Mouse (Mus musculus): ENCODE measurements around the gene Capn15.

The Capn15 gene

GRCm38 (mm10) chr17:25992274-25992673, 6.7 kb upstream of the Capn15 start:
- no peak for DNase-seq

GRCm38 (mm10) chr17:25990331-25990730, 4.7 kb upstream of the Capn15 start:
- no peak for DNase-seq

GRCm38 (mm10) chr17:25984556-25985305, 865 bp downstream of the Capn15 start:
- DNase-seq: no peak

- no peak for DNase-seq
These were observed 1.5 kb downstream of the Capn15 start for GRCm38 (mm10) chr17:25984066-25984465.

- DNase-seq: no peak
These were observed 2.7 kb downstream of the Capn15 start for GRCm38 (mm10) chr17:25982913-25983312.

- DNase-seq: peak; percentile 51
These were observed 4.7 kb downstream of the Capn15 start for GRCm38 (mm10) chr17:25980854-25981253.

GRCm38 (mm10) chr17:25979829-25980738, 5.5 kb downstream of the Capn15 start:
- no peak for DNase-seq

GRCm38 (mm10) chr17:25970954-25971707, 14.5 kb downstream of the Capn15 start:
- DNase-seq: no peak

- no peak for DNase-seq
These were observed 15.1 kb downstream of the Capn15 start for GRCm38 (mm10) chr17:25970448-25970847.

- no peak for DNase-seq
These were observed 17.4 kb downstream of the Capn15 start for GRCm38 (mm10) chr17:25968176-25968575.

GRCm38 (mm10) chr17:25967652-25968051, 17.9 kb downstream of the Capn15 start:
- no peak for DNase-seq

GRCm38 (mm10) chr17:25964271-25964670, 21.3 kb downstream of the Capn15 start:
- DNase-seq: no peak

GRCm38 (mm10) chr17:25962413-25962905, 23.1 kb downstream of the Capn15 start:
- no peak for DNase-seq

GRCm38 (mm10) chr17:25961566-25961965, 24.0 kb downstream of the Capn15 start:
- no peak for DNase-seq

- DNase-seq: no peak
These were observed 25.7 kb downstream of the Capn15 start for GRCm38 (mm10) chr17:25959630-25960467.

- DNase-seq: no peak
These were observed 26.7 kb downstream of the Capn15 start for GRCm38 (mm10) chr17:25958771-25959494.

GRCm38 (mm10) chr17:25957586-25958051, 28.0 kb downstream of the Capn15 start:
- no peak for DNase-seq

GRCm38 (mm10) chr17:25956631-25957030, 29.0 kb downstream of the Capn15 start:
- DNase-seq: no peak

- no peak for DNase-seq
These were observed 29.4 kb downstream of the Capn15 start for GRCm38 (mm10) chr17:25956201-25956600.

- DNase-seq: no peak
These were observed 29.9 kb downstream of the Capn15 start for GRCm38 (mm10) chr17:25955736-25956135.

GRCm38 (mm10) chr17:25954671-25955070, 30.9 kb downstream of the Capn15 start:
- DNase-seq: no peak
